Mouse (Mus musculus): ENCODE measurements at regions not wholly inside any gene's neighbourhood (a gene's known extent, or its start where the extent isn't known, plus 50 kb on each side); places are given as distances from the start of the nearest gene placed in this dataset.
"Not testable (repeated sequence)": the region's sequence is repeated elsewhere in the genome, so short reads cannot be mapped to it uniquely, and the experiment has no call there.

DNA sequence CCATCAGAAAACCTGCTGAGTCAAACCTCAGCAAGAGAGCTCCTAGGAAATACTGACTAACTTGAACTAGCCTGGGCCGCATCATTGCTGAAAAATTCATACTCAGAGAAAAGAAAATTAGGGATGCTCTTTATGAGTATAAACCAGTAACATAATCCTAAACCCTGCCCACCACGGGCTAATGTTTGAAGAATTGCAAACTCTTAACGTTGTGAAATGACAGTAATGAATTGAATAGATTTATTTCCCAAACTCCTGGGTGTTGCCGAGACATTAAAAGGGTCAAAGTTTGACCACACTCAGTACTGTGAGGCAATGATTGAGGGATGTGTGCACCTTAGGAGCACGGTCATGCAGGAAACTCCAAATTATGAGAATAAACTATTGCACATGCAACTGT, 125.3 kb downstream of the Gipc2 start:
- no peaks in the 10 kb centered on the region for H3K9me3 ChIP-seq
- no peaks in the 10 kb centered on the region for H3K4me1 ChIP-seq
- H3K36me3 ChIP-seq: no peaks in the 10 kb centered on the region
- H3K27ac ChIP-seq: no peak overlapping the region
- H3K9ac ChIP-seq: no peak overlapping the region
- no peak overlapping the region for H3K4me2 ChIP-seq (replicated peaks)
- WGBS: 73% methylated on average over 5 of the region's 5 CpGs
- no peak overlapping the region for H3K4me3 ChIP-seq
- ATAC-seq (ENCODE audit: low FRiP score, low read depth): no peak
- no peaks in the 10 kb centered on the region for H3K27me3 ChIP-seq

DNA sequence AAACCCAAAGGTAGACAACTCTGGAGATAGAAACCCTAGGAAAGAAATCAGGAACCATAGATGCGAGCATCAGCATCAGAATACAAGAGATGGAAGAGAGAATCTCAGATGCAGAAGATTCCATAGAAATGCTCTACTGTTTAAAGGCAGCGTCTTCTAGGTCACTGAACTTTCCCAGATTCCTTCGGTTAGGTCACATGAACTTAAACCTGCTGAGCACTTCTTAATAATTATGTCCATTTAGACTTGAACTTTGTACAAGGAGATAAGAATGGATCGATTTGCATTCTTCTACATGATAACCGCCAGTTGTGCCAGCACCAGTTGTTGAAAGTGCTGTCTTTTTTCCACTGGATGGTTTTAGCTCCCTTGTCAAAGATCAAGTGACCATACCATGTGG, 129.2 kb downstream of the Gipc2 start:
- not testable (repeated sequence) for H3K4me2 ChIP-seq (replicated peaks); ATAC-seq (ENCODE audit: low FRiP score, low read depth); H3K36me3 ChIP-seq; H3K4me1 ChIP-seq; H3K4me3 ChIP-seq; H3K27me3 ChIP-seq; H3K27ac ChIP-seq; H3K9me3 ChIP-seq; H3K9ac ChIP-seq
- 90% methylated on average over 5 of the region's 5 CpGs for whole genome bisulfite sequencing

DNA sequence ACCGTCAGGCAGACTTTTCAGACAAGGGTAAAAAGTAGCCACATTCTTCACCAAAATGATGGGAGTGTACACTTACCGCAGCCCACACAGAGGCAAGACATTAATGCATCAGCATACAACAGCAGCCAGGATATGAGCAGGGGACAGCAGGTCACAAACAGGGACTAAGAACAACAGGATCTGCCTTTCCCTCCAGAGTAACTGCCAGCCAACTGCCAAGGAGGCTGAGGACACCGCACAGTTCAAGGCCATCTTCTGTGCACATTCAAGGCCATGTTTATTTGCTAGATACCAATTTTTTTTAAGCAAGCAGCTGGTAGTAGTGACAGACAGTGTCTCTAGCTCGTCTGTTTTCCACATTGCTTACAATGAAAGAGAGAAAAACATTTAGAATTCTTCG, 130.6 kb downstream of the Gipc2 start:
- ATAC-seq (ENCODE audit: low FRiP score, low read depth): no peak
- WGBS: 81% methylated on average over 5 of the region's 5 CpGs

DNA sequence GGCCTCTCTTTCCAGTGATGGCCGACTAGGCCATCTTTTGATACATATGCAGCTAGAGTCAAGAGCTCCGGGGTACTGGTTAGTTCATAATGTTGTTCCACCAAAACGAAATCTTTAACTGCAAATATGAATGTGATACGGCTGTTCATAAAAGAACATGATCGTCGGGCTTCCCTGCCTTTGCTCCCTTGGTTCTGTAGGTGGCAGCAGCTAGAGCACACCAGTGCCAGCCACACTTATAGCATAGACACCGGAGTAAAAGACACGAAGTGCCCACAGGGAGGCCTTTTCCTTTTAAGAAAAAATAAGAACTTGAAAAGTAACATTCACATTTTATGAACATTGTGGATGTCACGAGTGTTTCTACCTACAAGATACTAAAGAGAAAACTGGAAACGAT, 131.3 kb downstream of the Gipc2 start:
- Histone ChIP-seq H3K36me3 (no peaks in the 10 kb centered on the region), H3K9me3 (no peaks in the 10 kb centered on the region), H3K27ac (no peak overlapping the region), H3K27me3 (no peaks in the 10 kb centered on the region), H3K4me3 (no peak overlapping the region), H3K4me1 (no peaks in the 10 kb centered on the region), H3K9ac (no peak overlapping the region), H3K4me2 (replicated peaks) (no peak overlapping the region)
- no peak for ATAC-seq (ENCODE audit: low FRiP score, low read depth)
- 85% methylated on average over 10 of the region's 10 CpGs for WGBS

More for the DNA sequence above, 130.6 kb downstream of the Gipc2 start:
- Histone ChIP-seq H3K9me3 (no peaks in the 10 kb centered on the region), H3K4me3 (no peak overlapping the region), H3K9ac (no peak overlapping the region), H3K4me1 (no peaks in the 10 kb centered on the region), H3K4me2 (replicated peaks) (no peak overlapping the region), H3K36me3 (no peaks in the 10 kb centered on the region), H3K27me3 (no peaks in the 10 kb centered on the region), H3K27ac (no peak overlapping the region)

DNA sequence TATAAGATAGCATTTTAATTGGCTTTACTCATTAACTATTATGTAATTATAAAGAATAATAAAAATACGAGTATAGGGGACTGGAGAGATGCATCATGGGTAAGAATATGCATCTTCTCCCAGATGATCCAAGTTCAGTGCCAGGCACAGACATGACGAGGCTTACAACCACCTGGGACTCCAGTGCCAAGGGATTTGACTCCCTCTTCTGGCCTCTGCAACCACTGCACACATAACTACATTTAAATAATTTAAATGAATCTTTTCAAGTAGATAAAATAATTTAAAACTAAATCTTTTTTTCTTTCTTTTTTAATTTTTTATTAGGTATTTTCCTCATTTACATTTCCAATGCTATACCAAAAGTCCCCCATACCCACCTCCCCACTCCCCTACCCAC, 131.8 kb downstream of the Gipc2 start:
- 76% methylated on average over 2 of the region's 2 CpGs for WGBS
- no peak overlapping the region for H3K4me2 ChIP-seq (replicated peaks)
- H3K4me1 ChIP-seq: no peaks in the 10 kb centered on the region
- no peaks in the 10 kb centered on the region for H3K9me3 ChIP-seq
- H3K36me3 ChIP-seq: no peaks in the 10 kb centered on the region
- no peaks in the 10 kb centered on the region for H3K27me3 ChIP-seq
- H3K4me3 ChIP-seq: no peak overlapping the region
- no peak overlapping the region for H3K9ac ChIP-seq
- no peak for ATAC-seq (ENCODE audit: low FRiP score, low read depth)
- H3K27ac ChIP-seq: no peak overlapping the region

DNA sequence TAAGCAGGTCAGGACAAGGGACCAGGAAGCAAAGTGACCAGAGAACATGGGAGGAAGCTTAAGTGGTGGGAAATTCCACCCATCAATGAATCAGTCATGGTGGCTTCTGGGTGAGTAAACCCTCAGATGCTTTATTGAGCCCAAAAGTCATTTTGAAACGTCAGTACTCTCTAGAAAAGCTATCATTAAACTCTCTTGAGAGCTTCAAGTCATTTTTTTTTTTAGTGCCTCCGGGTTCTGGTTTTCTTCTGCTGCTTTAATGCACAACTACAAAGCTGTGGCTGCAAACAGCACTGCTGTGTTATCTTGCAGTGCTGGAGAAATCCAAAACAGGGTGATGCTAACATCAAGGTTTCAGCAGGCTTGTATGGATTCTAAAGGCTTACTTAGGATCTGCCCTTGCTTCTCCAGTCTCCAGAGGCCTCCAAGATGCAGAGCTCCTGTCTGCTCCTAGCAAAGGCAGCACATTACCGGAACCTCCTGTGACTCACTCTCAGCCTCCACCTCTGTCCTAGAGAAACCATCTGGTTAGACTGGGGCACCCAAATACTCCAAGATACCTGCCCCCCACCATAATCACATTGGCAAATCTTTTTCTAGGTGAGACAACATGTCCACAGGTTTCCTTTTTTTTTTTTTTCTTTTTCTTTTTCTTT, 133.2 kb downstream of the Gipc2 start:
- Histone ChIP-seq H3K4me2 (replicated peaks) (no peak overlapping the region), H3K27me3 (no peaks in the 10 kb centered on the region), H3K4me3 (no peak overlapping the region), H3K9ac (no peak overlapping the region), H3K27ac (no peak overlapping the region), H3K4me1 (no peaks in the 10 kb centered on the region), H3K36me3 (no peaks in the 10 kb centered on the region), H3K9me3 (no peaks in the 10 kb centered on the region)
- WGBS: 46% methylated on average over 3 of the region's 3 CpGs
- ATAC-seq (ENCODE audit: low FRiP score, low read depth): no peak

DNA sequence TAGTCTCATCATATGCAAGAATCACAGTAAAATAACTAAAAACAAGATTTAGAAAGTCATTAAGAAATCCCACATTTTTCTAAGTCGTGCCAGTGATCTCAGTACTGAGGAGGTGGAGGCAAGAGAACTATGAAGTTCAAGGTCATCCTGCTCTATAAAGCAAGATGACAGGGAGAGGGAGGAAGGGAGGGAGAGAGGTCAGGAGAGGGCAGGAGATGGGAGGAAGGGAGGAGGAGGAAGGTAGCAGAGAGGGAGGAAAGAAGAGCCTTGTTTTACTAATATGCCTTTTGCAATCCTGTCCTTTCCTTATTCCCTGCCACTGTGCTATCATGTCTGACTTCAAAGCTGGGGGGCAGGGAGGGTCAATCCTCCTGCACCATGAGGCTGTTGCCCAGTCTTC, 137.3 kb downstream of the Gipc2 start:
- 74% methylated on average over 1 of the region's 1 CpGs for WGBS
- Histone ChIP-seq H3K4me3 (no peak overlapping the region), H3K4me2 (replicated peaks) (no peak overlapping the region), H3K36me3 (no peaks in the 10 kb centered on the region), H3K27ac (no peak overlapping the region), H3K27me3 (no peaks in the 10 kb centered on the region), H3K4me1 (no peaks in the 10 kb centered on the region), H3K9me3 (no peaks in the 10 kb centered on the region), H3K9ac (no peak overlapping the region)
- ATAC-seq (ENCODE audit: low FRiP score, low read depth): no peak

DNA sequence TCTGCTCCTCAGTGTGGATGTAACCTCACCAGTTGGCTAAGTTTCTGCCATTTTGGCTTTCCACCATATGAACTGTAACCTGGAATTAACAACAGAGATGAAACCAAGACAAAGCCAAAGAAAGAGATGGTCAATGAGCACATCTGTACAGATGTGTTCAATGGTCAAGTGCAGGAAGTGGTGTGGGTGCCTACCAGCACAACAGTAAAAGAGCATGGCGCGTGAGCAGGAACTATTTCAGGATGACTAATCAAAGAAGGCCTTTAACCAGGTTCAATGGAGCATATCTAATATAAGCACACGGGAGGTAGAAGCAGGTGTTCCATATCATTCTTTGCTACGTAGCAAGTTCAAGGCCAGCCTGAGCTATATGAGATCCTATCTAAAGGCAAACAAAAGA, 140.0 kb downstream of the Gipc2 start:
- H3K4me1 ChIP-seq: peaks cover 4% of the 10 kb centered on the region; the same call in 1 of the 2 replicates
- H3K9ac ChIP-seq: no peak overlapping the region
- H3K9me3 ChIP-seq: no peaks in the 10 kb centered on the region
- H3K36me3 ChIP-seq: no peaks in the 10 kb centered on the region
- H3K4me3 ChIP-seq: no peak overlapping the region
- 87% methylated on average over 4 of the region's 4 CpGs for WGBS
- H3K27me3 ChIP-seq: no peaks in the 10 kb centered on the region
- H3K27ac ChIP-seq: no peak overlapping the region
- no peak overlapping the region for H3K4me2 ChIP-seq (replicated peaks)
- ATAC-seq (ENCODE audit: low FRiP score, low read depth): no peak

DNA sequence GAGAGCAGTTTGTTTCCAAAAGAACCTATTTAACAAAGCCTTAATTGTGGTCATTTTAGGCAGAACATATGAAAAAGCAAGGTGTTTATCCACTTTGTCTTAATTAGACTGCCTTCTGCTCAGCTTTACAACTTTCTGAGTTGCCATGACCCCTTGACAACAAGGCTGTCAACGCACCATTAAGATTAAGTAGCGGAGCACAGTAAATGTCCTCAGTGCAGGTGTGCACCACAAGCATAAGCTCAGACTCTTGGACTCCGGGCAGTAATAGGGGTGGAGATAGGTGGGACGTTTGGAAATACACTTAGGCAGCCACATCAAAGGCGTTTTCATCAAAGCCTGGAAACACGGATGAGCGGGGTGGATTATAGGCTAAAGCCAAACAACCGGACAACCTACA, 140.9 kb downstream of the Gipc2 start:
- H3K9ac ChIP-seq: no peak overlapping the region
- H3K4me3 ChIP-seq: no peak overlapping the region
- no peaks in the 10 kb centered on the region for H3K27me3 ChIP-seq
- no peaks in the 10 kb centered on the region for H3K36me3 ChIP-seq
- H3K4me1 ChIP-seq: peaks cover 4% of the 10 kb centered on the region; the same call in 1 of the 2 replicates
- H3K4me2 ChIP-seq (replicated peaks): no peak overlapping the region
- H3K27ac ChIP-seq: no peak overlapping the region
- no peaks in the 10 kb centered on the region for H3K9me3 ChIP-seq
- 24% methylated on average over 8 of the region's 8 CpGs for WGBS
- no peak for ATAC-seq (ENCODE audit: low FRiP score, low read depth)

DNA sequence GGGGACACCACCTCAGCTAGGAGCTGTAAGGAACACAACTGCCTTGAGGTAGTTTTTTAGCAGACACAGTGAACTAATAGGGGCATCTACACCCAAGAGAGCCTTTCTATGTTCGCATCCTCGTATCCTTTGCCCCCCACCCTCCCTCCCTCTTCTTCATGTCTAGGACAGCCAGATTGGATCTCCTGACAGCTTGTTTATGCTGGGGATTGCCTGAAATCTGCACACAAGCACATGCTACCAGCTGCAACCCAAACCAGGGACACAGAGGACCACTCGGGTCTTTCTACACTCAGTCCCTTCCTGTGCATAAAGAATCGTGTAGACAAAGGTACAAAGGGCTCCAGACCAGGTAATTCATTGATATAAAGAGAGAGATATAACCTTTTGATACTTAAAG, 159.3 kb downstream of the Gipc2 start:
- no peak for ATAC-seq (ENCODE audit: low FRiP score, low read depth)
- H3K4me2 ChIP-seq (replicated peaks): no peak overlapping the region
- no peaks in the 10 kb centered on the region for H3K36me3 ChIP-seq
- H3K27me3 ChIP-seq: no peaks in the 10 kb centered on the region
- H3K4me3 ChIP-seq: no peak overlapping the region
- H3K9me3 ChIP-seq: no peaks in the 10 kb centered on the region
- no peak overlapping the region for H3K27ac ChIP-seq
- H3K9ac ChIP-seq: no peak overlapping the region
- H3K4me1 ChIP-seq: no peaks in the 10 kb centered on the region
- WGBS: 92% methylated on average over 4 of the region's 4 CpGs

DNA sequence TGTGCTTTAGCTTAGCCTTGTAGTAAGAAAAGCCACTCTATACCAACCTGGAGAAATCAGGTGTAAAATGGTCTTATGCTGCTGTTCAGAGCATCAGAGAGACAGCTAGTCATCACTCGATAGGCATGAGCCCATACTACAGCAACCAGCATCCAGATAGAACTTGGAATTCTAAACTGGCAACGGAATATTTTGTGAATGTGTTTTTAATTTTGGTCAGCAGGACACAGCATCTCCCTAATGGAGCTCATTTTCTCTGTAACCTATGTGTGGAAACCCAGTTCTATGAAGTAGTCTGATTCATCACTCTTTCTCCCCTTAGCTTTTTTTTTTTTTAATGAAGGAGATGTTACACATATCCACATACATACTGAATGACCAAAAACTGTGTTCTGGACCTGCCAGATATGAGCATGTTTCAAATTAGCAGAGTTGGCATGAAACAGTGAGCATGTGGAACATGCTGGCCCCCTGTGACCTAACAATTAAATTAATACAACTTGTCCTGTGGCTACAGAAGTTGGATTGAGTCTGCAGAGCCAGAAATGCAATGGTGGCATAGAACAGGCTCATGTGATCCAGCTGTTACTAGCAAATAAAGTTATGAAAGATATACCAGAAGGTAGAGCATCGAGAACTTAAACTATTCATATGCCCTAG, 160.5 kb downstream of the Gipc2 start:
- Histone ChIP-seq H3K4me2 (replicated peaks) (no peak overlapping the region), H3K9me3 (no peaks in the 10 kb centered on the region), H3K4me3 (no peak overlapping the region), H3K27me3 (no peaks in the 10 kb centered on the region), H3K27ac (no peak overlapping the region), H3K36me3 (no peaks in the 10 kb centered on the region), H3K9ac (no peak overlapping the region), H3K4me1 (no peaks in the 10 kb centered on the region)
- no peak for ATAC-seq (ENCODE audit: low FRiP score, low read depth)
- 61% methylated on average over 3 of the region's 3 CpGs for WGBS

DNA sequence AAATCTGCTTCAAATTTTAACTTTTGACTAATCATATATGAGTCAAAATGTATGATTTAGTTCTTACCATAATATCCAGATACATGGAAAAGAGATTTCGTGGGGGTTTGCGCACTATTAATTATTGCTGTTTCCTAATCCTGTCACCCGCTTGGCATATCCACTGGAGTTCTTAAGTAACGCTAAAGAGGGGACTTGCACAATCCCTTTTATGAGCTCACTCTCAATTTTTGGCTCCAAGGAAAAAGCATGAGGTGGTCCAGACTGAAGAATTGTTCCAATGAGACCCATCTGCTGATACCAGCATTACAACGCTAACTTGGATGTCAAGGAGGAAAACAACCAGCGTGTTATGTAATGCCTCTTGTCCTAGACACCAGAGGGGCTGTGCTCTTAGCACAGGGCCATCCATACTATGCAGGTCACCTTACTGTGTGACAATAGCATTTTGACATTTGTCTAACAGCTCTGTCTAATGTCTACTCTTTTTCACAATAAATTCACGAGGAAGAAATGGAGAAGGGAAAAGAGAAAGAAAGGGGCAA, 161.5 kb downstream of the Gipc2 start:
- Histone ChIP-seq H3K4me1 (no peaks in the 10 kb centered on the region), H3K4me2 (replicated peaks) (no peak overlapping the region), H3K36me3 (no peaks in the 10 kb centered on the region), H3K27me3 (no peaks in the 10 kb centered on the region), H3K27ac (no peak overlapping the region), H3K9me3 (no peaks in the 10 kb centered on the region), H3K4me3 (no peak overlapping the region), H3K9ac (no peak overlapping the region)
- 76% methylated on average over 7 of the region's 7 CpGs for whole genome bisulfite sequencing
- no peak for ATAC-seq (ENCODE audit: low FRiP score, low read depth)
